Mouse (Mus musculus) bone marrow macrophage, adult 2 months (primary cell): ENCODE measurements around the gene Bcl2. TPM values are rescaled to one million over a fixed set of nuclear protein-coding genes. Genes with fewer than 3 reads are reported as not detected.

Experiments used
- H3K27ac ChIP-seq: 2 replicates; pipeline ENCODE4 v1.5.1; 2012; ENCODE audit warnings: low read depth, low read length; ENCODE audit not compliant: insufficient read depth
- H3K4me1 ChIP-seq: 2 replicates; pipeline ENCODE4 v1.6.1; 2012; ENCODE audit warnings: low read length; ENCODE audit not compliant: control insufficient read depth, insufficient read depth
- H3K4me3 ChIP-seq: 2 replicates; pipeline ENCODE4 v1.5.1; 2012; ENCODE audit warnings: mild to moderate bottlenecking, low read length, moderate library complexity; ENCODE audit not compliant: insufficient read depth
- CTCF ChIP-seq: IDR thresholded peaks from 2 replicates; pipeline ENCODE4 v1.5.1; 2012; ENCODE audit warnings: low read depth, mild to moderate bottlenecking, low read length, moderate library complexity
- POLR2A ChIP-seq: IDR thresholded peaks from 2 replicates; pipeline ENCODE4 v1.6.1; 2012; ENCODE audit warnings: mild to moderate bottlenecking, low read depth, low read length, borderline replicate concordance
- polyA plus RNA-seq: library from polyadenylated mRNA; stranded (reverse); fragments of >200 nt; gene quantifications from 2 replicates; pipeline ENCODE4 v1.2.4, GENCODE M21; 2012; ENCODE audit not compliant: missing spikeins, insufficient read depth, insufficient read length

Bcl2 gene
- polyA plus RNA-seq, 1 experiment: 1.2 TPM

DNA sequence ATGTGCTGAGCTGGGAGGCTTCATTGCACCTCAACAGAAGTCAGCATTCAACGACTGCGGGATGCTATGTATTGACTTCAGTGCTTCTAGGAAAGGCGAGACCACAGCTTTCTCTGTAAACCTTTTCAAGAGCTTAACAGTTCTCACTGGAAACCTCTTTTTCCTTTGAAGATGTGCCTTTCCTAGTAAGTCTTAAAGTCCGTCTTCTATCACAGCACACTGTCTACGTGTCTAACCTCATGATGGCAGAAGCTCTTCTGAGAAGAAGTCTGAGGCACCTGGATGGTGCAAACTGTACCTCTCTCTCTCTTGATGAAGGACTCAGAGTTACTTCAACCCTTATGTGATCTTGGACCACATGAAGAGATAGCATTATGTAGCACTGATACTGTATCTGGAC lies 107.1 kb downstream of the Bcl2 start:
- no peak overlapping the region for H3K27ac ChIP-seq
- no peak for TF ChIP-seq CTCF
- TF ChIP-seq POLR2A: no peak
- H3K4me3 ChIP-seq: no peak overlapping the region
- H3K4me1 ChIP-seq: no peaks in the 10 kb centered on the region

- Histone ChIP-seq H3K27ac (no peak overlapping the region), H3K4me3 (no peak overlapping the region), H3K4me1 (no peaks in the 10 kb centered on the region)
- TF ChIP-seq CTCF (no peak), POLR2A (no peak)
These were observed 110.7 kb downstream of the Bcl2 start for GRCm38 (mm10) chr1:106603406-106603805.

DNA sequence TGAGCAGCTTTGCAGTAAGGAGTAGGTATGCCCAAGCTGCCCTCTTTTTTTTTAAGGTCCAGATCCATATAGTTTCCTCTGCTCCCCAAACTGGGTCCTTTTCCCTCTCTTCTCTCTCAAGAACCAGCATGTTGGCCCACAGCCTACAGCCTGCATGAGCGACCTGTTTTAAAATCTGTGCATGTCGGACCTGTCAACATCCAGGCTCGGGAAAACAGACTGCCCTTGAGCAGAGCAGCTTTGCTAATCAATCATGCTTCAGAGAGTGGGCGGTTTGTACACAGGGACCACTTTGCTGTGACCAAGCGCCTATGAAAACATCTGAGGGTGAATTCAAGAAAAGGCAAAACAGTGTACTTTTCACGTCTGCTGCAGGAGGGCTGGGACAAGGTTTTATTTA lies 111.1 kb downstream of the Bcl2 start:
- Histone ChIP-seq H3K4me1 (no peaks in the 10 kb centered on the region), H3K4me3 (no peak overlapping the region), H3K27ac (no peak overlapping the region)
- TF ChIP-seq POLR2A: no peak
- TF ChIP-seq CTCF: no peak

GRCm38 (mm10) chr1:106602536-106602935 lies 111.5 kb downstream of the Bcl2 start:
- Histone ChIP-seq H3K27ac (no peak overlapping the region), H3K4me1 (no peaks in the 10 kb centered on the region), H3K4me3 (no peak overlapping the region)
- TF ChIP-seq POLR2A (no peak), CTCF (no peak)

GRCm38 (mm10) chr1:106601247-106601646 lies 112.8 kb downstream of the Bcl2 start:
- Histone ChIP-seq H3K4me1 (no peaks in the 10 kb centered on the region), H3K4me3 (no peak overlapping the region), H3K27ac (no peak overlapping the region)
- TF ChIP-seq CTCF: no peak
- TF ChIP-seq POLR2A: no peak

DNA sequence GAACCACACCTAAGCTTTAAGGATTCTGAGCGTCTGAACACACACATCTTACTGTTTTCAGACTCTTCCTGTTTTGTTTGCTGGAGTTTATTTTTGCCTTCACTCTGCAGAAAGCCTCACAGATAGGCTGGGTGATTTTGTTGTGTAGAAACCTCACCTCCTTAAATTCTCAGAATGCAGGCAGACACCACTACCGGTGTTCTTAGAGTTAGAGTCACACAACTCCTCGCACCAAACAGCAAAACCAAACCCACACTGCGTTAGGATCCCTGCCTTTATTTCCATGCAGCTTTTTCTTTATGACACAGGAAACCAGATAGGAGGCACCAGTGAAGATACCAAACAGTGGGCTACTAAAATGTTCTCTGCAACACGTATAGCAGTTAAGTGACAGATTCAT lies 113.2 kb downstream of the Bcl2 start:
- Histone ChIP-seq H3K27ac (no peak overlapping the region), H3K4me1 (no peaks in the 10 kb centered on the region), H3K4me3 (no peak overlapping the region)
- TF ChIP-seq POLR2A: no peak
- TF ChIP-seq CTCF: no peak

DNA sequence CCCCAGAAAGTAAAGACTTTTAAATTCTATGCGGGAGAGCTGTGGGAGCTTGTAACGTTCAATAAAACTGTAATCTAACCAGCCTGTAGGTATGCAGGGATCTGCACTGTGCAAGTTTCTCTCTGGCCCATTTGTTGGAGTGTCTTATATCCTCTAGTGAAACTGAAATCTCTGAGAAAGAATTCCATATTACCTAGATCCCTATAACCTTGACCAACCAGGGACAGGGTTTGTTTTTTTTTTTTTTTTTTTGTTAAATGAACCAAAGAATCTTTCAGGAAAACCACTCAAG lies 115.8 kb downstream of the Bcl2 start:
- TF ChIP-seq POLR2A: no peak
- TF ChIP-seq CTCF: no peak
- H3K4me3 ChIP-seq: no peak overlapping the region
- H3K27ac ChIP-seq: no peak overlapping the region
- H3K4me1 ChIP-seq: no peaks in the 10 kb centered on the region

DNA sequence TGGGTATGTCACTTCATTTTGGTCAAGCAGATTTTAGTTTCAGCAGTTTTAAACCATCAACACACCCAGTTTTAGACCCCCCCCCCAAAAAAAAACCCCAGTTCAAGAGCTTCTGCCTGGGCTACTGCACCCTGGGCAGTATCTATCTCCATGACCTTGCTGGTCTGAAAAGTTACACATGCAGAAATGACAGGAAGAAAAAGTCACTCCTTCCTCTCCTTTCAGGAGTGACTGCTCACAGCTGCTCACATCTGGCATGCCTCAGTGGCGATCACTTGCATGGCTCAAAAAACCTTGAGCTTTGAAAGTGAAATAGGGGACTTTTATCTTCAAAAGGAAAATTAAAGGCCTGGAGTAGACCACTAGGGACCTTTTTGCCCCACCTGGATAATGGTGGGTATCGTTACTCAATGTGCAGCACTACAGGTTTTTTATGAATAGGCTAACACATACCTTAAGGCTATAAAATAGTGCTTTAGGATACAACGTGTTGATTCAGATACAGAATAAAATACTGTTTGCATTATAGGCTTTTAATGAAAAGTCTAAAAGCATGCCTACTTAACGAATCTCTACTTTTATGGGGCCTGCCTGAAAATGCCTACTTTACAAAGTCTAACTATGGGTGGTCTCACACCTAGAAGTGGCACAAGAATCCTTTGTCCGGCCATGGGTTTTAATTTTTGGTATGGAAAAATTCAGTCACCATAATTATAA lies 116.3 kb downstream of the Bcl2 start:
- H3K27ac ChIP-seq: no peak overlapping the region
- H3K4me1 ChIP-seq: no peaks in the 10 kb centered on the region
- no peak overlapping the region for H3K4me3 ChIP-seq
- no peak for TF ChIP-seq POLR2A

DNA sequence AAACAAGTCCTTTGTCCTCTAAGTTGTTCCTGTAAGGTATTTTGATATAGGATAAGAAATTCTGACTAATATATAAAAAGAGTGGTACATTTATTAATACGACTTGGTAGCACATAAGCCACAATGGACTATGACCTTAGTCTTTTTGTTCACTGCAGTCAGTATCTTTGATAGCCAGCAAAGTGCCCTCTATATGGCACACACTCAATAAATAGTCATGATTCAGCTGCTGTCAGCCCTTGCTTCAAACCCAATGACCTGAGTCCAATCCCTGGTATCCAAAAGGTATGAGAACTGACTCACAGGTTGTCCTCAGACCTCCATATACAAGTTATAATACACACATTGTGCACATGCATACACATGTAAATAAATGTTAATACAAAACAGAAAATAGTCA lies 117.7 kb downstream of the Bcl2 start:
- Histone ChIP-seq H3K4me1 (no peaks in the 10 kb centered on the region), H3K27ac (no peak overlapping the region), H3K4me3 (no peak overlapping the region)
- no peak for TF ChIP-seq POLR2A
- no peak for TF ChIP-seq CTCF

DNA sequence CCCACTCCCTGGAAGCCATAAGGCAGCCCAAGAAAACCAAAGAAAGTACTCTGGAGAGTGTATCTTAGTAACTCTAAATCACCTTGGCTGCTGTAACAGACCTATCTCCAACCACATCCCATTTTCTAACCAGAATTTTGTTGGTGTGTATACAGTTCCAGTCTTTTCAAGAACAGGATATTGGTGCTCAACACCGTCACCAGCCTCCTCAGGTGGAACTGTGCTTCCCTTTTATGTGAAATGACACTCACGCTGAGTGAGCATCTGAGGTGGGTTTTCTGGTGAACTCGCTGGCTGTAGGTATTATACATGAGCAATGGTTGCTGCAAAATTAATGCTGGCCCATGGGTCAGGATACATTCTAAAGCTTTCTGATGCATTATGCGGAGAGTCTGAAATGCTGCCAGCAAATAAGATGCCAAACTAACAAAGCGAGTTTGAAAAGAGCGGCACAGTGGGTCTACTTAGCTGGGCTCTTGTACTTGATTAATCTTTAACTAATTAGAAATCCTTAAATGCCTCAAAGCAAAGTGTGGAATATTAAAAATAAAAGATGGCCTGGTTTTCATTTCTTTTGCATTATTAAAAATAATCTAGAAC lies 118.7 kb downstream of the Bcl2 start:
- no peaks in the 10 kb centered on the region for H3K4me1 ChIP-seq
- no peak overlapping the region for H3K4me3 ChIP-seq
- H3K27ac ChIP-seq: no peak overlapping the region
- TF ChIP-seq CTCF (no peak), POLR2A (no peak)

GRCm38 (mm10) chr1:106591180-106591774 lies 122.8 kb downstream of the Bcl2 start:
- no peak overlapping the region for H3K4me3 ChIP-seq
- no peak for TF ChIP-seq CTCF
- no peak for TF ChIP-seq POLR2A
- no peaks in the 10 kb centered on the region for H3K4me1 ChIP-seq
- no peak overlapping the region for H3K27ac ChIP-seq
